Mouse (Mus musculus) frontal cortex, postnatal 14 days (tissue): ENCODE data around the gene Sec24b.

Experiments
- DNase-seq, 2 experiments: peaks; one replicate each; pipeline ENCODE4 v3.0.0; 2022; ENCODE audit warnings: low spot score in 2 of 2

Gene Sec24b

GRCm38 (mm10) chr3:130061281-130061680 is at the start of gene Sec24b:
Gene Sec24b, minus strand, starts transcription at chr3:130061553.
- peak in 1 of 2 experiments; percentile 21 for DNase-seq

GRCm38 (mm10) chr3:130104471-130104870 is 43.1 kb upstream of the Sec24b start:
- no peak for DNase-seq

- no peak for DNase-seq
Measured at GRCm38 (mm10) chr3:130103486-130103885, 42.1 kb upstream of the Sec24b start.

- DNase-seq: peak in 1 of 2 experiments; percentile 39
Measured at GRCm38 (mm10) chr3:130095160-130095781, 33.9 kb upstream of the Sec24b start.

- DNase-seq: no peak
Measured at GRCm38 (mm10) chr3:130094125-130094704, 32.9 kb upstream of the Sec24b start.

- no peak for DNase-seq
Measured at GRCm38 (mm10) chr3:130090460-130090859, 29.1 kb upstream of the Sec24b start.

- DNase-seq: no peak
Measured at GRCm38 (mm10) chr3:130088654-130089053, 27.3 kb upstream of the Sec24b start.

GRCm38 (mm10) chr3:130087466-130087865 is 26.1 kb upstream of the Sec24b start:
- no peak for DNase-seq

- no peak for DNase-seq
Measured at GRCm38 (mm10) chr3:130086372-130087080, 25.2 kb upstream of the Sec24b start.

GRCm38 (mm10) chr3:130083312-130083711 is 22.0 kb upstream of the Sec24b start:
- no peak for DNase-seq

- no peak for DNase-seq
Measured at GRCm38 (mm10) chr3:130080666-130081065, 19.3 kb upstream of the Sec24b start.

GRCm38 (mm10) chr3:130079794-130080193 is 18.4 kb upstream of the Sec24b start:
- DNase-seq: peak in 1 of 2 experiments; percentile 48

GRCm38 (mm10) chr3:130077291-130077690 is 15.9 kb upstream of the Sec24b start:
- DNase-seq: no peak

GRCm38 (mm10) chr3:130075746-130076145 is 14.4 kb upstream of the Sec24b start:
- no peak for DNase-seq

- no peak for DNase-seq
Measured at GRCm38 (mm10) chr3:130073085-130073484, 11.7 kb upstream of the Sec24b start.

GRCm38 (mm10) chr3:130071918-130072317 is 10.6 kb upstream of the Sec24b start:
- no peak for DNase-seq

GRCm38 (mm10) chr3:130060396-130061029 is 840 bp downstream of the Sec24b start:
- peak; percentile 62 to 72 for DNase-seq

- DNase-seq: no peak
Measured at GRCm38 (mm10) chr3:130059805-130060395, 1.5 kb downstream of the Sec24b start.

GRCm38 (mm10) chr3:130058488-130058887 is 2.9 kb downstream of the Sec24b start:
- no peak for DNase-seq

- DNase-seq: no peak
Measured at GRCm38 (mm10) chr3:130057569-130058345, 3.6 kb downstream of the Sec24b start.
